Mouse (Mus musculus) liver, adult (tissue): ENCODE data around the gene Hinfp.

Experiments used
- GATA4 ChIP-seq: IDR thresholded peaks from 2 replicates; pipeline ENCODE4 v1.6.1; 2014; ENCODE audit warnings: mild to moderate bottlenecking, low read length; ENCODE audit not compliant: insufficient replicate concordance

The Hinfp gene

DNA sequence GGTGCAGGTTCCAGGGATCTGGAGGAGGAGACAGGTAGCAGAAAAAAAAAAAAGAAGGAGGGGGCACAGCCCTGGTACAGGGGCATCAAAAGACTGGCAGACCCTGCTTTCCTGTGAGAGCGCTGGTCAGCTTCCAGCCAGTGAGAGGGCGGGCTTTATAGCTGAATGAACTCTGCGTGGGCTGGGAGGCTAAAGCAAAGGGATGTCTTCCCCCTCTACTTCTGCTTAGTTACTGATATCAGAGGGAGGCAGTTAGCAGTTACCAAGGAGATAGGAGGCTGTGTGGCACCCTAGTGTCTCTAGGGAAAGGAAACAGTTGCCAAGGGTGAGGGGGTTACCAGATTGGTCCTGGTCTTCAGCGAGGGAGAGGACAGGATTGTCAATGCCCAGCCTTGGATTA, 55.0 kb downstream of the Hinfp start:
- no peak for TF ChIP-seq GATA4

DNA sequence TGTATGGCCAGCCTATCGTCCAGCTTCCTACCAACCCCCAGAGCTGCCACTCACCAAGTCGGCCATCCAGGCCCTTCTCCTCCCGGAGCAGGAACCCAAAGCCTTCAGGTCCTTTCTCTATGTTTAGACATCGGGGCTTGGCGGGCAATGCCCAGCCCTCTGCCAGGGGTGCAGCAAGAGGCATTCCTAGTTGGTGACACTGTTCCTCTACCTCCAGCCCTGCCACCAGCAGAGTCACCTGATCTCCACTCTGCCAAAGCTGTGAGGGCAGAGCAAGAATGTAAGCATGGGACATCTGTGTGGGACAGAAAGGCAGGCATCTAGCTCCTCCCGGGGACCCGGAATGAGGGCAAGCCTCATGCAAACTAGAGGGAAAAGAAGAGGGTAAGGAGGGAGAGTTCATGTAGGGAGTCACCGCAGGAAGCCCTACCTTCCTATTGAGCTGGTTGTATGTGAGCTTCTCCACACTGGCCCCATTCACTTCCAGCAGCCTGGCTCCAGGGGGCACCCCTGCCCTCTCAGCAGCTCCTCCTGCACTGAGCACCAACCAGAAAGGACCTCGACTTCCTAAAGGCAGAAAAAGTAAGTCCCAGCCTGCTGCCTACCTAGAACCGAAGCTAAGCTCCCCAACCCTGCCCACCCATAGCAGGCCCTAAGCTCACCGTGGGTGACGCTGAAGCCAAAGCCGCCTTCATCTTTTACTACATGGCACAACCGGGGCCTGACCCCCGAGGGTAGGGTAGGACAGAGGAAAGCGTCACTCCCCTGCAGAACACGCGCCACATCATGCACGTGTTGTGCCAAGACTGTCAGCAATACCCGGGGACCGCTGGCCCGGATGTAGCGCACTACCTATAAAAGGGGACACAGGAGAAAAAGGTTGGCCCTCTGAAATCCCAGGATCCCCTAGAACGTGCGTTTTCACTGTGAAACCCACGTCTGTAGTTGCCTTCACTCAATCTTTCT, 56.0 kb downstream of the Hinfp start:
- no peak for TF ChIP-seq GATA4

DNA sequence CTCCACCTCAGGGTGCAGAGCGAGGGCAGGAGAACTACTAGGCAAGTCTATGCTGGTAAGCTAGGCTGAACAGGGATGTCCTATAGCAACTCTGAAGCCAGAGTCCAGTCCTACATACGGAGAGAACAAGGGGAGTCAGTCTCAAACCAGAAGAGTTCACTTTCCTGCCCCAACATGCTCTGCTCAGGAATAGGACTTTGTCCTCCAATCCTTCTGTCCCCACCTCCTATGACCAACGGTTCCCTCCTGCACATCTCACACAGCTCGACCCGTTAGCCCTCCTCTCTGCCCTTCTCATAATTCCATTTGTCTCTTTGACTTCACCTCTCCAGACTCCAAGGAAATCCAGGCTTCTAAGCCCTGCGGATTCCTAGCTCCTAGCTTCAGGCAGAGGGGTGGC, 57.6 kb downstream of the Hinfp start:
- no peak for TF ChIP-seq GATA4

DNA sequence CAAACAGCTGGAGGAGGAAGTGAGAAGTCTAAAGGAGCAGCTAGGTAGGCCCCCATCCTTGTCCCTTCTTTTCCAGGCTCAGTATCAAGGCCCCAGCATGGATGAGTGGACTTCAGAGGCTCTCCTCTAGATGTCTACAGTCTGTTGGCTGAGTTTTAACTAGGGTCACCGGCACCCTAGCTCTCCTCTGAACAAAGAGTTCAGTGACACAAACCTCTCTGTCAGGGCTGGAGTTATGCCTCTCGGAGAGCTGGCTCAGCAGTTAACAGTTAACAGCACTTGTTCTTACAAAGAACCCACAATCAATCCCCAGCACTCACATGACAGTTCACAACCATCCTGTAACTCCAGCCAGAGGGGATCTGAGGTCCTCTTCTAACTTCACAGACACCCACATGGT, 61.9 kb downstream of the Hinfp start:
- TF ChIP-seq GATA4 = no peak
